Comparison of ENCODE assay signal across 8 mouse cellular contexts in the genomic region with DNA sequence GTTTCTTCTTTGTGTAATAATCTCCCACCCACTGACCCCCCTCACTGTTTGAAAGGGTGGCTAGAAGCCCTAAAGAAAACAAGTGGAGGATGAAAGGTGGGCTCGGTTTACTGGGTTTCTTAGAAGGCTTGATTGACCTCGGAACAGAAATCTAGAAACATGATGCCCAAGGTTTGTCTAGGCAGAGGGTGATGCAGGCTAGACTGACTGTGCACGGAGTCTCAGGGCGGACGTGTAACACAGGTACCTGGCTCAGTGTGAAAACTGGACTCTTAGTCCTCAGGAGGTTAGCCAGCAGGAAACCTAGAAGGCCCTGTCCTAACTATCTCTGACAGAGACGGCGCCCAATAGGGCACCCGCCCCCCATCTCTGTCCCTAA.
A peak's percentile ranks its signal among the peaks of the same experiment; 100 is the strongest.
DNase-seq lines count a peak whose midpoint lies in the region; ATAC-seq and TF ChIP-seq lines count a peak whose summit lies in the region.

No protein-coding gene starts in this region.

- H3K36me3 ChIP-seq in kidney, postnatal 0 days (ENCODE audit: insufficient read depth, low read length): no peaks in the 10 kb centered on the region
- H3K36me3 ChIP-seq in embryonic facial prominence, embryonic 10.5 days (replicated peaks): peaks cover 9% of the 10 kb centered on the region; the same call in 1 of the 2 replicates
- no peaks in the 10 kb centered on the region for H3K36me3 ChIP-seq in hindbrain, embryonic 12.5 days
- H3K36me3 ChIP-seq in myocyte (ENCODE audit: control insufficient read depth, insufficient read depth): no peaks in the 10 kb centered on the region

- H3K79me2 ChIP-seq in myocyte (ENCODE audit: control insufficient read depth, insufficient read depth): peaks cover 5% of the 10 kb centered on the region

- H3K4me3 ChIP-seq in kidney, postnatal 0 days (replicated peaks; ENCODE audit: low read depth, low read length): peak overlapping the region; percentile 40; the same call in 1 of the 2 replicates
- peak overlapping the region; percentile 63 for H3K4me3 ChIP-seq in embryonic facial prominence, embryonic 10.5 days
- peak overlapping the region; percentile 32 for H3K4me3 ChIP-seq in hindbrain, embryonic 12.5 days
- peak overlapping the region; percentile 48 for H3K4me3 ChIP-seq in myocyte

- no peak overlapping the region for H3ac ChIP-seq in myocyte (ENCODE audit: control insufficient read depth, insufficient read length)

- H3K9ac ChIP-seq in kidney, postnatal 0 days (ENCODE audit: low read depth, low read length): no peak overlapping the region
- H3K9ac ChIP-seq in hindbrain, embryonic 12.5 days: no peak overlapping the region

- peak overlapping the region; percentile 71 for H3K4me2 ChIP-seq in kidney, postnatal 0 days (ENCODE audit: low read length)
- H3K4me2 ChIP-seq in hindbrain, embryonic 12.5 days (replicated peaks): peak overlapping the region; percentile 40
- peak overlapping the region; percentile 77 for H3K4me2 ChIP-seq in myocyte (ENCODE audit: low read depth)

- no peaks in the 10 kb centered on the region for H3K9me3 ChIP-seq in kidney, postnatal 0 days (replicated peaks; ENCODE audit: low read length)
- H3K9me3 ChIP-seq in embryonic facial prominence, embryonic 10.5 days: no peaks in the 10 kb centered on the region
- no peaks in the 10 kb centered on the region for H3K9me3 ChIP-seq in hindbrain, embryonic 12.5 days (replicated peaks)

- 9% methylated on average over 8 of the region's 8 CpGs for WGBS in kidney, postnatal 0 days
- 10% methylated on average over 8 of the region's 8 CpGs for whole genome bisulfite sequencing in embryonic facial prominence, embryonic 10.5 days
- WGBS in hindbrain, embryonic 12.5 days: 9% methylated on average over 8 of the region's 8 CpGs

- peaks cover 68% of the 10 kb centered on the region for H3K27me3 ChIP-seq in kidney, postnatal 0 days (ENCODE audit: insufficient read depth, low read length)
- peaks cover 100% of the 10 kb centered on the region for H3K27me3 ChIP-seq in embryonic facial prominence, embryonic 10.5 days (replicated peaks; ENCODE audit: low read depth, poor library complexity, severe bottlenecking)
- peaks cover 96% of the 10 kb centered on the region for H3K27me3 ChIP-seq in hindbrain, embryonic 12.5 days
- peaks cover 22% of the 10 kb centered on the region for H3K27me3 ChIP-seq in myocyte (ENCODE audit: control insufficient read depth, insufficient read depth, insufficient read length)

- ATAC-seq in kidney, postnatal 0 days (replicated peaks; ENCODE audit: low FRiP score, low read depth): no peak
- no peak for ATAC-seq in hindbrain, embryonic 12.5 days (ENCODE audit: low FRiP score)

- H3K4me1 ChIP-seq in kidney, postnatal 0 days (replicated peaks; ENCODE audit: insufficient read depth, low read length): peaks cover 40% of the 10 kb centered on the region; the same call in 1 of the 2 replicates
- H3K4me1 ChIP-seq in embryonic facial prominence, embryonic 10.5 days: peaks cover 94% of the 10 kb centered on the region
- H3K4me1 ChIP-seq in hindbrain, embryonic 12.5 days: peaks cover 41% of the 10 kb centered on the region

- DNase-seq in kidney, postnatal 0 days (ENCODE audit: low spot score): no peak
- DNase-seq in kidney, postnatal 36 days: no peak
- DNase-seq in embryonic facial prominence, embryonic 10.5 days (ENCODE audit: low spot score): no peak
- no peak for DNase-seq in gastrocnemius, adult 18-20 months (ENCODE audit: low spot score)
- no peak for DNase-seq in ovary, postnatal 10 days (ENCODE audit: low spot score)
- DNase-seq in cerebellum, postnatal 25 days: no peak

- no peak for TF ChIP-seq CTCF in kidney, postnatal 0 days (IDR thresholded peaks at IDR 0.05; ENCODE audit: low read depth)

- no peak for TF ChIP-seq POLR2A in myocyte (IDR thresholded peaks at IDR 0.05; ENCODE audit: insufficient read length, low read depth)

- no peak overlapping the region for H3K27ac ChIP-seq in kidney, postnatal 0 days
- peak overlapping the region; percentile 88 for H3K27ac ChIP-seq in embryonic facial prominence, embryonic 10.5 days (replicated peaks)
- H3K27ac ChIP-seq in hindbrain, embryonic 12.5 days: peak overlapping the region; percentile 48; the same call in 1 of the 2 replicates

TF ChIP-seq in myocyte, 11 proteins besides CTCF, POLR2A, EP300 and RAD21:
- TF ChIP-seq MYOD1 (IDR thresholded peaks at IDR 0.05; ENCODE audit: control insufficient read depth in 1 of 3, insufficient read length in 2 of 3, low read depth in 2 of 3) (no peak), TCF3 (IDR thresholded peaks at IDR 0.05; ENCODE audit: insufficient read length, low read depth) (no peak), E2F4 (IDR thresholded peaks at IDR 0.05; ENCODE audit: insufficient read depth) (no peak), SRF (IDR thresholded peaks at IDR 0.05; ENCODE audit: control insufficient read depth, insufficient read length, low read depth) (no peak), CEBPB (IDR thresholded peaks at IDR 0.05; ENCODE audit: insufficient read depth, poor library complexity, severe bottlenecking) (no peak), REST (IDR thresholded peaks at IDR 0.05; ENCODE audit: insufficient read depth, insufficient read length) (no peak), TCF12 (IDR thresholded peaks at IDR 0.05; ENCODE audit: insufficient read depth, poor library complexity, severe bottlenecking) (no peak)
